In genomic region chr11:102207825-102208777, GRCm38 (mm10) we compare ENCODE assay signal across 8 mouse cellular contexts. TPM values are rescaled to one million over a fixed set of nuclear protein-coding genes. Genes with fewer than 3 reads are reported as not detected.
DNase-seq lines count a peak whose midpoint lies in the region; ATAC-seq lines count a peak whose summit lies in the region.

No protein-coding gene starts in this region.

- ATAC-seq in forebrain, embryonic 16.5 days: peak; percentile 76
- no peak for ATAC-seq in midbrain, embryonic 16.5 days

- peaks cover 47% of the 10 kb centered on the region for H3K4me1 ChIP-seq in forebrain, embryonic 16.5 days (replicated peaks; ENCODE audit: control insufficient read depth, insufficient read depth, low read length)
- H3K4me1 ChIP-seq in midbrain, embryonic 16.5 days (ENCODE audit: control insufficient read depth, insufficient read depth, low read length): peaks cover 21% of the 10 kb centered on the region

- intact Hi-C loops in left cerebral cortex, postnatal 4 days (cut with DNase I): no loop called here

- peaks cover 10% of the 10 kb centered on the region; the same call in 1 of the 2 replicates for H3K36me3 ChIP-seq in forebrain, embryonic 16.5 days (ENCODE audit: control insufficient read depth, insufficient read depth)
- peaks cover 13% of the 10 kb centered on the region; the same call in 1 of the 2 replicates for H3K36me3 ChIP-seq in midbrain, embryonic 16.5 days (ENCODE audit: control insufficient read depth, insufficient read depth, low read length)

- no peaks in the 10 kb centered on the region for H3K9me3 ChIP-seq in forebrain, embryonic 16.5 days (ENCODE audit: control insufficient read depth, low read length)
- H3K9me3 ChIP-seq in midbrain, embryonic 16.5 days (replicated peaks; ENCODE audit: control insufficient read depth, low read length, poor library complexity, severe bottlenecking): no peaks in the 10 kb centered on the region

- no peaks in the 10 kb centered on the region for H3K27me3 ChIP-seq in forebrain, embryonic 16.5 days (replicated peaks; ENCODE audit: control insufficient read depth, insufficient read depth, low read length)
- no peaks in the 10 kb centered on the region for H3K27me3 ChIP-seq in midbrain, embryonic 16.5 days (ENCODE audit: control insufficient read depth, insufficient read depth, low read depth, low read length)

- H3K4me3 ChIP-seq in forebrain, embryonic 16.5 days (replicated peaks; ENCODE audit: low read length): no peak overlapping the region
- H3K4me3 ChIP-seq in midbrain, embryonic 16.5 days (ENCODE audit: low read depth, low read length): no peak overlapping the region

- peak; percentile 54 for DNase-seq in right cerebral cortex, adult 18-20 months
- no peak for DNase-seq in right cerebral cortex, postnatal 36 days (ENCODE audit: low spot score in 2 of 2)
- DNase-seq in kidney, postnatal 4 days: peak; percentile 71 to 77
- no peak for DNase-seq in urinary bladder, adult 2 months (ENCODE audit: low spot score)
- DNase-seq in cerebellum, adult 18-20 months: no peak
- no peak for DNase-seq in left cerebral cortex, postnatal 4 days

- H3K4me2 ChIP-seq in forebrain, embryonic 16.5 days (ENCODE audit: low read length): 0 out of 2 replicates have a peak overlapping the region, but pooled peaks have one; percentile 4
- no peak overlapping the region for H3K4me2 ChIP-seq in midbrain, embryonic 16.5 days (ENCODE audit: low read length)

- H3K27ac ChIP-seq in forebrain, embryonic 16.5 days (ENCODE audit: low read length): peak overlapping the region; percentile 65
- peak overlapping the region; percentile 22; the same call in 1 of the 2 replicates for H3K27ac ChIP-seq in midbrain, embryonic 16.5 days (ENCODE audit: low read length)

- H3K9ac ChIP-seq in forebrain, embryonic 16.5 days (replicated peaks; ENCODE audit: low read depth, low read length): no peak overlapping the region
- H3K9ac ChIP-seq in midbrain, embryonic 16.5 days (ENCODE audit: low read depth, low read length): peak overlapping the region; percentile 46

- 39% methylated on average over 11 of the region's 11 CpGs for WGBS in forebrain, embryonic 16.5 days
- WGBS in midbrain, embryonic 16.5 days: 21% methylated on average over 11 of the region's 11 CpGs

RNA-seq across cellular contexts. Expression of gene G6pc3, which starts 18.7 kb away (rescaled TPM):
- 21.5 and 26.2 TPM in 2 replicates for polyA plus RNA-seq in forebrain, embryonic 16.5 days (2015; fragmentation: Nextera tagmentation; extraction: Ambion mirVana)
- polyA plus RNA-seq in midbrain, embryonic 16.5 days (2015; fragmentation: Nextera tagmentation; extraction: Ambion mirVana): 39.0 and 42.9 TPM in 2 replicates
- 73.3 and 80.1 TPM in 2 replicates for polyA plus RNA-seq in urinary bladder, adult 2 months (2012; rRNA removed)
- 10 to 100 TPM; 34.6 to 35.4 TPM for total RNA-seq in left cerebral cortex, postnatal 4 days (2021)

RNA-seq across cellular contexts. Expression of gene Hdac5, which starts 21.9 kb away (rescaled TPM):
- 124 and 136 TPM in 2 replicates for polyA plus RNA-seq in forebrain, embryonic 16.5 days (2015; fragmentation: Nextera tagmentation; extraction: Ambion mirVana)
- 74.4 and 76.3 TPM in 2 replicates for polyA plus RNA-seq in midbrain, embryonic 16.5 days (2015; fragmentation: Nextera tagmentation; extraction: Ambion mirVana)
- 58.1 and 75.4 TPM in 2 replicates for polyA plus RNA-seq in urinary bladder, adult 2 months (2012; rRNA removed)
- 100 to 1,000 TPM; 205 to 213 TPM for total RNA-seq in left cerebral cortex, postnatal 4 days (2021)

RNA-seq across cellular contexts. Expression of gene Lsm12, which starts 23.0 kb away (rescaled TPM):
- polyA plus RNA-seq in forebrain, embryonic 16.5 days (2015; fragmentation: Nextera tagmentation; extraction: Ambion mirVana): 103 and 123 TPM in 2 replicates
- 87.8 and 95.3 TPM in 2 replicates for polyA plus RNA-seq in midbrain, embryonic 16.5 days (2015; fragmentation: Nextera tagmentation; extraction: Ambion mirVana)
- 29.9 and 32.4 TPM in 2 replicates for polyA plus RNA-seq in urinary bladder, adult 2 months (2012; rRNA removed)
- total RNA-seq in left cerebral cortex, postnatal 4 days (2021): 10 to 100 TPM; 84.5 to 86.0 TPM

RNA-seq across cellular contexts. Expression of gene BC030867, which starts 40.6 kb away (rescaled TPM):
- 5.4 and 5.5 TPM in 2 replicates for polyA plus RNA-seq in forebrain, embryonic 16.5 days (2015; fragmentation: Nextera tagmentation; extraction: Ambion mirVana)
- polyA plus RNA-seq in midbrain, embryonic 16.5 days (2015; fragmentation: Nextera tagmentation; extraction: Ambion mirVana): 1.6 and 1.8 TPM in 2 replicates
- polyA plus RNA-seq in urinary bladder, adult 2 months (2012; rRNA removed): 0.41 TPM in 2 replicates
- 1 to 10 TPM; 1.4 to 1.6 TPM for total RNA-seq in left cerebral cortex, postnatal 4 days (2021)

RNA-seq across cellular contexts. Expression of gene Tmem101, which starts 51.9 kb away (rescaled TPM):
- 43.9 and 44.7 TPM in 2 replicates for polyA plus RNA-seq in forebrain, embryonic 16.5 days (2015; fragmentation: Nextera tagmentation; extraction: Ambion mirVana)
- polyA plus RNA-seq in midbrain, embryonic 16.5 days (2015; fragmentation: Nextera tagmentation; extraction: Ambion mirVana): 45.8 and 46.5 TPM in 2 replicates
- polyA plus RNA-seq in urinary bladder, adult 2 months (2012; rRNA removed): 15.0 and 17.4 TPM in 2 replicates
- 10 to 100 TPM; 23.8 to 26.4 TPM for total RNA-seq in left cerebral cortex, postnatal 4 days (2021)

Comparison
In these comparisons a context has a peak if more than half of its experiments do, and no peak if none do; other contexts are left out.
1. DNase-seq: peak in right cerebral cortex, adult 18-20 months (single experiment) and kidney, postnatal 4 days (2 of 2); none in right cerebral cortex, postnatal 36 days (0 of 2), urinary bladder, adult 2 months (single experiment), cerebellum, adult 18-20 months (0 of 2) and left cerebral cortex, postnatal 4 days (single experiment).